Mouse (Mus musculus): ENCODE data around the gene Zfp628. TPM values are rescaled to one million over a fixed set of nuclear protein-coding genes. Genes with fewer than 3 reads are reported as not detected.

Gene Zfp628
- polyA plus RNA-seq, 1 experiment = 12.7 TPM

- 11% methylated on average over 14 of the region's 14 CpGs for WGBS
- DNase-seq (ENCODE audit: low read depth, low spot score) = no peak
Measured at GRCm38 (mm10) chr7:4915669-4916416, 826 bp downstream of the Zfp628 start.

GRCm38 (mm10) chr7:4917494-4917893 is 2.5 kb downstream of the Zfp628 start:
- 91% methylated on average over 2 of the region's 2 CpGs for WGBS
- no peak for DNase-seq (ENCODE audit: low read depth, low spot score)

GRCm38 (mm10) chr7:4918681-4919080 is 3.7 kb downstream of the Zfp628 start:
- DNase-seq (ENCODE audit: low read depth, low spot score) = no peak
- 95% methylated on average over 15 of the region's 15 CpGs for WGBS

- 91% methylated on average over 21 of the region's 21 CpGs for WGBS
Measured at GRCm38 (mm10) chr7:4919096-4919495, 4.1 kb downstream of the Zfp628 start.

GRCm38 (mm10) chr7:4919971-4920370 is 5.0 kb downstream of the Zfp628 start:
- 92% methylated on average over 21 of the region's 21 CpGs for WGBS
- DNase-seq (ENCODE audit: low read depth, low spot score) = no peak

More at GRCm38 (mm10) chr7:4919096-4919495, 4.1 kb downstream of the Zfp628 start:
- DNase-seq (ENCODE audit: low read depth, low spot score) = no peak

- no peak for DNase-seq (ENCODE audit: low read depth, low spot score)
- 90% methylated on average over 19 of the region's 19 CpGs for WGBS
Measured at GRCm38 (mm10) chr7:4920496-4920895, 5.5 kb downstream of the Zfp628 start.

- no peak for DNase-seq (ENCODE audit: low read depth, low spot score)
- 66% methylated on average over 23 of the region's 23 CpGs for WGBS
Measured at GRCm38 (mm10) chr7:4920976-4921823, 6.2 kb downstream of the Zfp628 start.

- DNase-seq (ENCODE audit: low read depth, low spot score) = no peak
- WGBS = 33% methylated on average over 8 of the region's 8 CpGs
Measured at GRCm38 (mm10) chr7:4921824-4922482, 6.9 kb downstream of the Zfp628 start, which contains the start of gene Nat14. Gene Nat14, plus strand, starts transcription at chr7:4922028.

- DNase-seq (ENCODE audit: low read depth, low spot score) = no peak
- WGBS = 2% methylated on average over 14 of the region's 14 CpGs
Measured at GRCm38 (mm10) chr7:4922508-4922907, 7.5 kb downstream of the Zfp628 start.

GRCm38 (mm10) chr7:4922931-4923565 is 8.0 kb downstream of the Zfp628 start:
- WGBS = 6% methylated on average over 14 of the region's 14 CpGs
- no peak for DNase-seq (ENCODE audit: low read depth, low spot score)

GRCm38 (mm10) chr7:4923586-4924364 is 8.8 kb downstream of the Zfp628 start:
- WGBS = 8% methylated on average over 37 of the region's 37 CpGs
- DNase-seq (ENCODE audit: low read depth, low spot score) = no peak

GRCm38 (mm10) chr7:4924483-4924882 is 9.5 kb downstream of the Zfp628 start:
- DNase-seq (ENCODE audit: low read depth, low spot score) = no peak
- 3% methylated on average over 4 of the region's 4 CpGs for WGBS

GRCm38 (mm10) chr7:4924891-4925301 is 9.9 kb downstream of the Zfp628 start:
- WGBS = 1% methylated on average over 4 of the region's 4 CpGs
- DNase-seq (ENCODE audit: low read depth, low spot score) = no peak

- WGBS = 7% methylated on average over 5 of the region's 6 CpGs
- no peak for DNase-seq (ENCODE audit: low read depth, low spot score)
Measured at GRCm38 (mm10) chr7:4925441-4926381, 10.7 kb downstream of the Zfp628 start, which contains the start of gene Ssc5d. Gene Ssc5d, plus strand, starts transcription at chr7:4925785.

- DNase-seq (ENCODE audit: low read depth, low spot score) = no peak
- 77% methylated on average over 16 of the region's 16 CpGs for WGBS
Measured at GRCm38 (mm10) chr7:4926849-4927248, 11.8 kb downstream of the Zfp628 start.

- 57% methylated on average over 8 of the region's 8 CpGs for WGBS
- DNase-seq (ENCODE audit: low read depth, low spot score) = no peak
Measured at GRCm38 (mm10) chr7:4927711-4928110, 12.7 kb downstream of the Zfp628 start.

- WGBS = 77% methylated on average over 17 of the region's 17 CpGs
- DNase-seq (ENCODE audit: low read depth, low spot score) = no peak
Measured at GRCm38 (mm10) chr7:4928323-4928722, 13.3 kb downstream of the Zfp628 start.

GRCm38 (mm10) chr7:4933103-4933502 is 18.1 kb downstream of the Zfp628 start:
- WGBS = 80% methylated on average over 12 of the region's 12 CpGs
- DNase-seq (ENCODE audit: low read depth, low spot score) = no peak
